Mouse (Mus musculus) regulatory T cell (primary cell): Measurements from ENCODE around the gene Metrn.

Experiments
- in situ Hi-C: fragments of 300-600 bp; cut with MboI, MseI; formaldehyde crosslinking; loops from one replicate; pipeline ENCODE4 v1.15.1; 2025; ENCODE audit warnings: high pct_unique_total_duplicates

Gene Metrn

DNA sequence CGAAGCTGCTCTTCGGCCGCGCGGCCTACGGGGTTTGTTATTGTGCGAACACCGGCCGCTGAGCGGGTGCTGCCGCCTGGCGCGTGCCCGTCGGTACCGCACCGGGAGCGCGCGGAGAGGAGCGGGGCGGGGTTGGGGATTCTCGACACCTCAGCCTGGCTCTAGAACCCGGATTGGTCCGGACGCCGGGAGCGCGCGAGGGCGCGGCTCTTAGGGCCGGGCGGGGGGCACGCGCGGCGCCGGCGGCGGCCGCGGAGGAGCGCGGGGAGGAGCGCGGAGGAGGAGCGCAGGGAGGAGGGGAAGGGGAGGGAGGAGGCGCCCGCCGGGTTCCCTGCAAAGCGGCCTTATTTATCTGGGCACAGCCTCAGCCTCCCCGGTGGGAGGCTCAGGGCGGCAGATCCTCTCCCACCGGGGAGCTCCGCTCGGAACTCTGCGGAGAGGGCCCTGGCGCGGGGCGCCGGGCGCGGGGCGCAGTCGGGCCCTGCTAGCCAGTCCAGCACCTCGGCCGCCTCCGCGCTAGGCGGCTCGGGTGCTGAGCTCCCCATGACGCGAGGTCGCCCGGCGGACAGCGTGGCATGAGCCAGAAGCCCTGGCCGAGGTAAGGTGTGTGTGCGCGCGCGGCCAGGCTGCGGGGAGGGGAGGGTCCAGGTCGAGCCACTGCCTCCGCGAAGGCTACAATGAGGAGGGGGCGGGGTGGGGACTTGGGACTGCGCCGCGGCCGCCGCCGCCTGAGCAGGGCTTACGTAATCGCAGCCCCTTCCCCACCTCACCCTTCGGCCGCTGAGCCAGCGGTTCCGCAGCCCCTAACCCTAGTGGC is 12.1 kb upstream of the Metrn start, which contains the start of gene Fbxl16:
Gene Fbxl16 (plus strand): TSS at position 297 of the 817 bp plus-strand sequence.
- in situ Hi-C loops: loop anchor here (5.0 kb wide), 1 partner anchor 337 kb away; no protein-coding TSS in a partner anchor

DNA sequence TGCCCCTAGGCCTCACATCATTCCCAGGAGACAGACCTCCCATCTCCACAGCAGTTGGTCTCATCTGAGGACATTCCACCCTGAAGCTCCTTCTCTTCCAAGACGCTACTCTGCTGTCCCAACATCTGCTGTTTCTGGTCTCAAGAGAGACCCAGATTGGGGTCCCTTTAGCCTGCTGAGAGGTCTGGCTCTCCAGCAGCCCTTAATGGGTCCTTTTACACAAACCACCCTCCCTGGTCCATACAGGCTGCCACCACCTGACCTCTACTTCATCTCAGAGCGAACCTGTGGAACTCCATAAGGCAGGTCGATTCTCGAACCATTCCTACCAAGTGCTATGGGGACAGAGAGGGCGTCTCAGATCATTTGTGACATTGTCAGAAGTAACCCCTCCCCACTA is 11.1 kb upstream of the Metrn start:
- in situ Hi-C loops: loop anchor here (5.0 kb wide), 1 partner anchor 336 kb away; no protein-coding TSS in a partner anchor

GRCm38 (mm10) chr17:25807452-25807851 is 10.5 kb upstream of the Metrn start:
- in situ Hi-C loops: loop anchor here (5.0 kb wide), 1 partner anchor 335 kb away; no protein-coding TSS in a partner anchor

DNA sequence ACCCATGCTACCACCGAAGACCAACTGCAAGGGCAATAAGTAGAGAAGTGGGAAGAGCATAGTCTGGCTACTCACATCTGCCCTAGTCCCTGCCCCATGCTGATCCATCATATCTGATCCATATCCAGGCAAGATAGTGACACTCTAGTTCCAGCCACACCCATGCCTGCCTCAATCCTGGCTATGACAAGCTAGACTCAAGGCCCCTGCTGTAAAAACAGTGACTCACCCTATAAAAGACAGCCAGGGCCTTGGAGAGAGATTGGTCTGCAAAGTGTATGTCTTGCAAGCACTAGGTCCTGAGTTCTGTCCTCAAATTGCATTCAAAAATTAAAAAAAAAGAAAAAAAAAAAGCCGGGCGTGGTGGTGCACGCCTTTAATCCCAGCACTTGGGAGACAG is 9.6 kb upstream of the Metrn start:
- in situ Hi-C loops: loop anchor here (5.0 kb wide), 1 partner anchor 334 kb away; no protein-coding TSS in a partner anchor

DNA sequence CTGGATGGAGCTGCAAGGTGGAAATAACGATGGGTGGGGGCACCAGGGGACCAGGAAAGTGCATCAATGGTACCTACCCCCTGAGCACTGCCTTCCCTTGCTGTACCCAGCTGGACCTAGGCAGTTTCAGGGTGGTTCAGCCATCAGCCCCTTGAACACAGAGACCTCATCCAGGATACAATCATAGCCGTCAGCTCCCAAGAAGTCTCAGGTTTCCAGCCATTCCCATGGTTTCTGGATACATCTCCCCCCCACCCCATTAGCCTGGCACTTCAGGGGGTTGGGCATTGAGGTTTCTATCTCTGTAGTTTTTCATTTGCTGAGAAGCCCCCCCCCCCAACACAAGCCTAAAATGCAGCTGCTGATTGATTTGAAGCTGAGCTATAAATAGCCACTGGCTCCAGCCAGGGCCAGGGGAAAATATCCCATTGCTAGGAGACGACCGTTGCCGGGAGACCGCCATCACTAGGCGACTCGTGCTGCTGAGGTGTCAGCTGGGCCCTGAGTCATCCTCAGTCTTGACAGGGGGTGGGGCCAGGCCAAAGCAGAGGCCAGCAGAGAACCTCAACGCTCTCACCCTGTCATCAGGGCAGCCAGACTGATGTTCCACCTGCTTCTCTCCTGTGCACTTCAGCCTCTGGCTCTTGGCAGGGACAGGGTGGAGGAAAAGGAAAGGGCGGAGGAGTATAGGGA is 6.0 kb upstream of the Metrn start:
- in situ Hi-C loops: loop anchor here (5.0 kb wide), 2 partner anchors 36 to 66 kb away; partner anchors contain the start of gene Mslnl

GRCm38 (mm10) chr17:25801029-25801428 is 4.1 kb upstream of the Metrn start:
- in situ Hi-C loops: loop anchor here (5.0 kb wide), 2 partner anchors 34 to 64 kb away; partner anchors contain the start of gene Mslnl

- in situ Hi-C loops: loop anchor here (10.0 kb wide), 1 partner anchor 221 kb away; the partner anchor contains the start of genes Lmf1 and Sox8
Measured at GRCm38 (mm10) chr17:25796211-25796771, 645 bp downstream of the Metrn start.

DNA sequence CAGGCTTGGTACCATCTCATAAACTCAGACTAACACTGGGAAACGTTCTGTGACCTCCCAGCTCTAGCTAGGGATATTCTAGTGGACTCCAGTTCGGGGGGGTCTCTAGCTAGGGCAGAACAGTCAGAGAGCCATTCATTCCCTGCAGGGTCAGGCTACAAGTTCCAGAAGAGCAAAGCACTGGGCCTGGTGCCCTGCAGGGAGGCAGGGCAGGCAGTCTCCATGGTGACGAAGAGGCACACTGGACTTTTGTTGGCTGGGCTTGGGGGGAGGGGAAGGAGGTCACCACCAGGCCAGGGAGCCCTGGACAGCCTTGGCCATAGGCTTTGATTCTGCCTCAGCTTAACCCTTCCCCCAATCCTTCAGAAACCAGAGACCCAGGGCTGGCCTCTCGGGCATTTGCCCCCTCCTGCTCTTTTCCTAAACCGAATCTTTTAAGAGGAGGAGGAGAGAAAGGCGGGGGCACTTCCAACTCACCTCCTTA is 1.3 kb downstream of the Metrn start, which contains the start of gene AC134908.4:
Gene AC134908.4 (minus strand): TSS at position 51 of the 484 bp plus-strand sequence.
- in situ Hi-C loops: loop anchor here (10.0 kb wide), 1 partner anchor 221 kb away; the partner anchor contains the start of genes Lmf1 and Sox8

DNA sequence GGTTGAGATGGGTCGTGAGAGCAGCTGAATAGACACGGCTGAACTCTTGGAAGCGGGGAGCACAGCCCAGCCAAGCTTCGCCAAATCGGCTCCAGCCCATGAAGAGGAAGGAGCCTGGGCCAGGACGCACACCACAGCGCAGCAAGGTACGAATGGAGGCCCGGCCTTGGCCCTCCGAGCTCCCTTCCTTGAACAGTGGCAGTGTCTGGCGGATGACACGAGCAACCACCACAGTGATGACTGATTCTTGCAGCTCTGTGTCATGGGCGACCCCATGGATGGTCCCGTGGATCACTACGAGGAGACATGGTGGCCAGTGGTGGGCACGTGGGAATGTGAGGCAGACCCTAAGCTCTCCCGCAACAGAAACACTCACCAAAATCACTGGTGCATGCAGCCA is 1.9 kb downstream of the Metrn start:
- in situ Hi-C loops: loop anchor here (10.0 kb wide), 1 partner anchor 220 kb away; the partner anchor contains the start of genes Lmf1 and Sox8

GRCm38 (mm10) chr17:25794197-25794596 is 2.7 kb downstream of the Metrn start:
- in situ Hi-C loops: loop anchor here (10.0 kb wide), 1 partner anchor 219 kb away; the partner anchor contains the start of genes Lmf1 and Sox8

DNA sequence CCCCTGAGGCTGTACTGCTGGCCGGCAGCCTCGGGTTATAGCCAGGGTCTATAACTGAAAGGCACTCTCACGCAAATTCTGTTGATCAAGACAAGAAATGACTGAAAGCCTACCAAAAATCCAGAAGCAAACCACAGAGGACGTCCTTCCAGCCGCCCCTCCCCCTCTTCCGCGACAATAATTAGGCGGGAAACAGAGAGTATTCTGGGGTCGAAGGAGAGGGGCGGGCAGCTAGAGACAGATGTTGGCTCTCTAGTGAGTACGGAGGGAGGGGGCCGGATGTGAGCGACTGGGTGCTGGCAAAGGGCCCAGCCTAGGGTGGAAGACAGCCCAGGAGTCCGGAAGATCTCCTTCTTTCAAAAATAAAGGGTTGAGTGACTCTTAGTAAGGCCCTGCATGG is 4.3 kb downstream of the Metrn start, which contains the start of gene Fam173a:
Gene Fam173a (minus strand): TSS at position 287 of the 400 bp plus-strand sequence.
- in situ Hi-C loops: loop anchor here (10.0 kb wide), 1 partner anchor 218 kb away; the partner anchor contains the start of genes Lmf1 and Sox8

DNA sequence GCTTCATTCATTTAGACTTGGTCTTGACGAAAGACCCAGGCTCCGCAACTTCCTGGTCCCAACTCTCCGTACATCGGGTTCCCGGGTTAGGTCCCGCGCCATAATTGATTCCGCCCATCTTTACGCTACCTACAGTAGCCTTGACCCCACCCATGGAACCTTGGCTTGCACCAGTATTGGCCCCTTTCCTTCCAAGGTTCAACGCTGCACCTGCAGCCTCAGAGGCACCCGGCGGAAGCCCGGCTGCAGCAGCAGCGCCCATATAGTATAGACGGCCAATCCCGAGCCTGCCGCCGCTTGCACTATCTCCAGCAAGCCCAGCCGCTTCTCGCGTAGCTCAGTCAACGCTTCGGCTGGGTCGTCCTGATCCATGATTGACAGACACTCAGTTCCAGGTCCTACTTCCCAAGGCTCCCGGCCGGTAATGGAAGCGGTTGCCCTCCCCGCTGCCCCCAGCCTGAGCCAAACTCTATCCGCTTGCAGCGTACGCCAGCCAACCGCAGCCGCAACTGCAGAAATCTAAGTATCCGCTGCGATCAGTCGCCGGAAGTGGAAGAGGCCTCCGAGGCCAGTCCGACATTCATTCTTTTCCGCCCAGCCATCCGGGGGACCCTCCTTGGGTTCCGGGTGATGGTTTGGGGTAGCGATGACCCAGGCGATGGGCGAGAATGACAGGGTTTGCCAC is 5.0 kb downstream of the Metrn start:
- in situ Hi-C loops: loop anchor here (10.0 kb wide), 1 partner anchor 217 kb away; the partner anchor contains the start of genes Lmf1 and Sox8

DNA sequence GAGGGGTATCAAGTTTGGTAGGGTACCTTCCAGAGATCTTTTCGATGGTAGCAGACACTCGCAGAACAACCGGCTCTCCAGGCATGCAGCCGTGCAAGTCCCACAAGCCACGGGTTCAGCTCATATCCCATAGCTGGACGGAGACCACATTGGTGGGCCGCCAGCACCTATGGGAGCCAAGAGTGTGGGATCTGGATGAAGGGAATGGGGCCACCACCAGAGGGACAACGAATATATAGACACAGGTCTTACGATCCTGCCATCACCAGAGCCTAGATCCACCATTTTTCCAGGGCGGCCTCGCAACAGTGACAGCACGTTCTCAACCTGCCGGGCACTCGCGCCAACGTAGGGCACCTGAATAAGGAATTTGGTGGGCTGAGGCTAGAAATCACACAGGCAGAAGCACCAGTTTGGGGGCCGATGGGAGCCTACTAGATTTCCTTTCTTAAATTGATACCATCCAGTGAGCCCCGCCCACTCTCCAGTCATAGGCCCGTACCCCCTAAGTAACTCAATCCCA is 5.6 kb downstream of the Metrn start:
- in situ Hi-C loops: loop anchor here (10.0 kb wide), 1 partner anchor 217 kb away; the partner anchor contains the start of genes Lmf1 and Sox8

DNA sequence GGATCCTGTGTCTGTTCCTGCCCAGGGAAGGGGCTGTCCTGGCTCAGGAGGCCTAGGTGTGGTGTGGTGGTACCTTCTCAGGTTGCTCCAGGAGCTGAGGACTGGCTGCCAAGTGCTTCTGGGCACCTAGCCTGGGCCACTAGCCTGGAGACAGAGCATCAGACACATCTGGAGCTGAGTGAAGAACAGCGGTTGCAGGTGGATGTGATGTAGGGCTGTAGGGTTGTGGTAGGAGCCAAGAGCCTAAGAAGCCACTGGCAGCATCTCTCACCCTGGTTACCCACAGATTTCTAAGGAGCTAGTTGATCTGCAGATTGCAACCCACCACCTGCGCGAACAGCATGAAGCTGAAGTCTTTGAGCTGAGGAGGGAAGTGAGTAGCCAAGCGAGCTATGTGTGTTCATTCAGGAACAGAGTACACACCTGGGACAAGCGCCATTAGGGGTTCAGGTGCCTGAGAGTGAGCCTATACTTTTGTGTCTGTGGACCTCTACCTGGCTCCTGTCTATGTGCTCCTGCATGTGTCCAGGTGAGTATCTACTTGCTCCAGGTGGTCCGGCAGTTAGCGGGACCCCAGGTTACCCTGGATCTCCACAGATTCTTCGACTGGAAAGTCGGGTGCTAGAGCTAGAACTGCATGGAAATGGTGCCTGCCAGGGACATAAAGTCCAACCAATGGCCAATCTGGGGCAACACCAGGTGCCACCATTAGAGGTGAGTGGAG is 10.0 kb downstream of the Metrn start:
- in situ Hi-C loops: no loop called here

- in situ Hi-C loops: no loop called here
Measured at GRCm38 (mm10) chr17:25786280-25786679, 10.7 kb downstream of the Metrn start, which contains the start of gene Ccdc78. TSS of gene Ccdc78 (plus strand) at chr17:25786580.

DNA sequence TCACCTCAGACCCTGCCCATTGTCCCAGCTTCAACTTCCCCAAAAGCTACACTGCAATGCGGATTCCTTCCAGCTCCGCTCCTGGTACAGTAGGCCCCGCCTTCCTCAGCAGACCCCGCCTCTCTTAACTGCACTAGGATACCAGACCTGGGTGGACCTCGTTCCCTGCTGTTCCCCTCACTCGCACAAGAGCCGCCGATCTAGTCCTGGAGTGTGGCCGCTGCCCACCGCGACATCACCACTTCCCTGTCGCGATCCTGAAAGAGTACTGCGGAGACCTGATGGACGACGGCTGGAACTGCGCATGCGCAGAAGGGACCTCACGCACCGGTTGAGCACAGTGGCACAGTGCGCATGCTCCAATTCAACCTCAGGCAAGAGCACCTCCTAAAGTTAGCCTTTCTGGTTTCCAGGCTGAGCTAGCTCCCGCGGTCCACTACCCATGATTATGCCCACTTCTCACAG is 11.6 kb downstream of the Metrn start, which contains the start of gene Haghl:
Gene Haghl (minus strand): TSS at position 393 of the 465 bp plus-strand sequence.
- in situ Hi-C loops: no loop called here

- in situ Hi-C loops: no loop called here
Measured at GRCm38 (mm10) chr17:25783861-25784574, 12.9 kb downstream of the Metrn start.

DNA sequence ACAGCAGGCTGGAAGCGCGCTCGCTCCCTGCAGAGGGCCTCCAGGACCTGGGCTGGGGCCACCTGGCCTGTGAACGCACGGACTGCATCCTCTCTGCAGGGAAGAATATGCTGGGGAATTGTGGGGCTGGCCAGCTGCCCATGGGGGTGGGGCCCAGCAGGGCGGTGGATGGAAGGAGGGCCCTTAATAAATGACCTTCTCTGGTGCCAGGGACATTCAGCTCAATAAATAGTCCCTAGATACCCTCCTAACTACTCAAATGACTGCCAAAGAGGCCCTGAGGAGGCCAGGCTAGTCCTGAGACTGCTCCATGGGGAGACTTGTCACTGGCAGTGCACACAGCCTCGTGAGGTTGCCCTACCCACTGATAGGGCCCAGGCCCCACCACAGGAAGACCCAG is 13.8 kb downstream of the Metrn start:
- in situ Hi-C loops: no loop called here
